Mouse (Mus musculus) embryonic fibroblast, embryonic 13.5 days (primary cell): ENCODE data around the gene Csrp2.

ENCODE experiments used
- CTCF ChIP-seq: IDR thresholded peaks from 2 replicates; pipeline ENCODE4 v1.5.1; 2011; ENCODE audit warnings: mild to moderate bottlenecking, control low read depth, low read length, moderate library complexity, borderline replicate concordance; ENCODE audit not compliant: insufficient read depth
- POLR2A ChIP-seq: IDR thresholded peaks from 2 replicates; pipeline ENCODE4 v1.6.1; 2011; ENCODE audit warnings: low read depth, mild to moderate bottlenecking, control low read depth, low read length, moderate library complexity

GRCm38 (mm10) chr10:110931161-110931912 is 11.7 kb downstream of the Csrp2 start:
- no peak for TF ChIP-seq CTCF
- TF ChIP-seq POLR2A = no peak
